Mouse (Mus musculus) regulatory T cell (primary cell): ENCODE results near the gene Ttpal.

Source experiments
- in situ Hi-C: fragments of 300-600 bp; cut with MboI, MseI; formaldehyde crosslinking; loops from one replicate; pipeline ENCODE4 v1.15.1; 2025; ENCODE audit warnings: high pct_unique_total_duplicates

Ttpal gene

GRCm38 (mm10) chr2:163590996-163591395 lies 11.1 kb upstream of the Ttpal start:
- in situ Hi-C loops = loop anchor here (10.0 kb wide), 3 partner anchors 56 to 536 kb away; partner anchors contain the start of genes Mybl2 and Oser1

GRCm38 (mm10) chr2:163592084-163592483 lies 10.0 kb upstream of the Ttpal start:
- in situ Hi-C loops = loop anchor here (10.0 kb wide), 3 partner anchors 57 to 537 kb away; partner anchors contain the start of genes Mybl2 and Oser1

- in situ Hi-C loops = loop anchor here (10.0 kb wide), 3 partner anchors 59 to 539 kb away; partner anchors contain the start of genes Mybl2 and Oser1
These were observed 8.4 kb upstream of the Ttpal start for GRCm38 (mm10) chr2:163593636-163594282.

GRCm38 (mm10) chr2:163595119-163595518 lies 7.0 kb upstream of the Ttpal start:
- in situ Hi-C loops = loop anchor here (5.0 to 10.0 kb wide), 4 partner anchors 60 to 540 kb away; partner anchors contain the start of genes Mybl2 and Oser1

- in situ Hi-C loops = loop anchor here (5.0 to 10.0 kb wide), 4 partner anchors 61 to 541 kb away; partner anchors contain the start of genes Mybl2 and Oser1
These were observed 5.8 kb upstream of the Ttpal start for GRCm38 (mm10) chr2:163596057-163596872.

- in situ Hi-C loops = loop anchor here (5.0 to 10.0 kb wide), 4 partner anchors 62 to 542 kb away; partner anchors contain the start of genes Mybl2 and Oser1
These were observed 5.3 kb upstream of the Ttpal start for GRCm38 (mm10) chr2:163596873-163597155.

GRCm38 (mm10) chr2:163597661-163598060 lies 4.5 kb upstream of the Ttpal start:
- in situ Hi-C loops = loop anchor here (5.0 to 10.0 kb wide), 4 partner anchors 63 to 543 kb away; partner anchors contain the start of genes Mybl2 and Oser1

GRCm38 (mm10) chr2:163599226-163599625 lies 2.9 kb upstream of the Ttpal start:
- in situ Hi-C loops = loop anchor here (5.0 to 10.0 kb wide), 4 partner anchors 64 to 544 kb away; partner anchors contain the start of genes Mybl2 and Oser1

- in situ Hi-C loops = loop anchor here (10.0 kb wide), 1 partner anchor 676 kb away; no protein-coding TSS in a partner anchor
These were observed 1.0 kb upstream of the Ttpal start for GRCm38 (mm10) chr2:163601066-163601465.

- in situ Hi-C loops = loop anchor here (10.0 kb wide), 1 partner anchor 677 kb away; no protein-coding TSS in a partner anchor
These were observed 408 bp upstream of the Ttpal start for GRCm38 (mm10) chr2:163601712-163602100.

- in situ Hi-C loops = loop anchor here (10.0 kb wide), 1 partner anchor 681 kb away; no protein-coding TSS in a partner anchor
These were observed 4.0 kb downstream of the Ttpal start for GRCm38 (mm10) chr2:163606161-163606560.

- in situ Hi-C loops = loop anchor here (10.0 kb wide), 1 partner anchor 683 kb away; no protein-coding TSS in a partner anchor
These were observed 5.9 kb downstream of the Ttpal start for GRCm38 (mm10) chr2:163608008-163608407.

GRCm38 (mm10) chr2:163609281-163609975 lies 7.3 kb downstream of the Ttpal start:
- in situ Hi-C loops = loop anchor here (10.0 kb wide), 1 partner anchor 685 kb away; no protein-coding TSS in a partner anchor

GRCm38 (mm10) chr2:163611176-163611575 lies 9.1 kb downstream of the Ttpal start:
- in situ Hi-C loops = no loop called here

GRCm38 (mm10) chr2:163613206-163613605 lies 11.1 kb downstream of the Ttpal start:
- in situ Hi-C loops = no loop called here

- in situ Hi-C loops = no loop called here
These were observed 11.9 kb downstream of the Ttpal start for GRCm38 (mm10) chr2:163613990-163614389.

GRCm38 (mm10) chr2:163615401-163615800 lies 13.3 kb downstream of the Ttpal start:
- in situ Hi-C loops = no loop called here

GRCm38 (mm10) chr2:163615906-163616651 lies 14.0 kb downstream of the Ttpal start:
- in situ Hi-C loops = no loop called here

GRCm38 (mm10) chr2:163616652-163617227 lies 14.6 kb downstream of the Ttpal start:
- in situ Hi-C loops = no loop called here

- in situ Hi-C loops = no loop called here
These were observed 15.2 kb downstream of the Ttpal start for GRCm38 (mm10) chr2:163617232-163617863.
